Mouse (Mus musculus) MEL (cell line): Measurements from ENCODE around the gene Gramd4.

Experiments used
- HCFC1 ChIP-seq: IDR thresholded peaks from 2 replicates; pipeline ENCODE4 v1.6.1; 2012; ENCODE audit warnings: low read depth, mild to moderate bottlenecking, inconsistent platforms, low read length, improper control_type of control experiment, moderate library complexity
- ZKSCAN1 ChIP-seq: IDR thresholded peaks from 2 replicates; pipeline ENCODE4 v1.6.1; 2012; ENCODE audit warnings: low read depth, mild to moderate bottlenecking, inconsistent platforms, low read length, improper control_type of control experiment, moderate library complexity

DNA sequence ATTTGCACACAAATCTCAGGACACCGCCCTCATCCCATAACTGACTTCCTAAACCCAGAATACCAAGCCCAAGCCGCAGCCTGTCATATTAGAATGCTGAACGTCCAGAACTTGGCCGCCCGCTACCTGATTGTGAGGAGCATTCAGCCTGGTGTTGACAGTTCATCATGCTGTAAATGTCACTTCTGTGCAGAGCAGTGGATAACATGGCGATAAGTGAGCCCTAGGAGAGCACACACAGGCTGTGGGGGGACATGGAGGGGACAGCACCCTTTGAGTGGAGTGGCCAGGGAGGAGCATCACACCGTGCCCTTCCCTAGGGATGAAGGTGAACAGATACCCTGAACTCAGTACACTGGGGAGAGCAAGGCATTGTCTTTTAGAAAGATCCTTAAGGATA lies 51.8 kb downstream of the Gramd4 start:
- TF ChIP-seq HCFC1, result no peak
- TF ChIP-seq ZKSCAN1, result no peak
